Mouse (Mus musculus): ENCODE measurements around the gene Heatr5b. TPM values are rescaled to one million over a fixed set of nuclear protein-coding genes. Genes with fewer than 3 reads are reported as not detected.
"Not testable (repeated sequence)": the region's sequence is repeated elsewhere in the genome, so short reads cannot be mapped to it uniquely, and the experiment has no call there.

Heatr5b gene
- polyA plus RNA-seq, 1 experiment from 2014 or later: 12.7 TPM

DNA sequence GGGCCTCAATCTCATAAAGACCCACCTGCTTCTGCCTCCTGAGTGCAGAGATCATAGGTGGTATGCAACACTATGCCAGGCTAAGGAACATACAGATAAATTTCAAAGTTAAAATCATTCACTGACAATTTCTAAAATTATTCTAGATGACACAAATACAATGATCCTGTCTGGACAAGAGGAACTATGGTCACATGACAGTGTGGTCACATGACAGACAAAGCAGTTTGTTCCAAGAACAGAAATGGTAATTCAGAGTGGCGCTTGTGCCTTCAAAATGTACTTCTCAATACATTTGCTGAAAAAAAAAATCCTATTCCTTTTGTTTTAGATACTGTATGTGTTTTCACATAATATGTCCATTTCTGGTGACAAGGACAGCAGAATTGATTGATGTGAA, 37.9 kb downstream of the Heatr5b start:
- no peak overlapping the region for H3K4me2 ChIP-seq

DNA sequence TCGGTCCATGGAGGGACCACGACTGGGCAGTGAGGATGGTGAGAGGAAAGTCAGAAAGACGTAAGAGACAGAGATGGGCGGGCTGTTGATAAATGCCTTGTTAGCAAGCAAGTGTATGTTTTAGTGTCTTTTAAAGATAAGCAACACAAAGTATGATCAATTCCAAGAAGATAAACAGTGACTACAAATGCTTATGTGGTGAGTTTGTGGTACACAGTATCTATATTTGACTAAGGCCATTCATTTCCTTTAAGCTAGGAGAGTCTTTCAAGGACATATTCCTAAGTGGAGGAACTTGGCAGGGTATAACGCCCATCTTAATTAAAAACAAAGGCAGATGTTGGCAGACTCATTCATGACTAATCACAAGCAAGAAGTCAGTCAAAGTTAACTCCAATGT, 40.8 kb downstream of the Heatr5b start:
- 72% methylated on average over 5 of the region's 5 CpGs for WGBS
- Histone ChIP-seq H3K36me3 (peaks cover 18% of the 10 kb centered on the region; the same call in 1 of the 2 replicates), H3K27ac (no peak overlapping the region), H3K4me1 (no peaks in the 10 kb centered on the region), H3K27me3 (no peaks in the 10 kb centered on the region), H3K9me3 (no peaks in the 10 kb centered on the region), H3K4me2 (no peak overlapping the region), H3K4me3 (no peak overlapping the region), H3K9ac (no peak overlapping the region)
- no peak for ATAC-seq (ENCODE audit: borderline replicate concordance, extremely low read depth, low FRiP score, low TSS enrichment)

More for the DNA sequence above, 37.9 kb downstream of the Heatr5b start:
- 89% methylated on average over 1 of the region's 1 CpGs for WGBS
- H3K9me3 ChIP-seq: no peaks in the 10 kb centered on the region
- no peaks in the 10 kb centered on the region for H3K4me1 ChIP-seq
- H3K27me3 ChIP-seq: no peaks in the 10 kb centered on the region
- no peak overlapping the region for H3K4me3 ChIP-seq
- H3K9ac ChIP-seq: no peak overlapping the region
- no peak for ATAC-seq (ENCODE audit: borderline replicate concordance, extremely low read depth, low FRiP score, low TSS enrichment)
- H3K27ac ChIP-seq: no peak overlapping the region
- H3K36me3 ChIP-seq: peaks cover 24% of the 10 kb centered on the region

GRCm38 (mm10) chr17:78792122-78792521, 43.0 kb downstream of the Heatr5b start:
- Histone ChIP-seq H3K36me3 (peaks cover 21% of the 10 kb centered on the region; the same call in 1 of the 2 replicates), H3K27me3 (no peaks in the 10 kb centered on the region), H3K27ac (no peak overlapping the region), H3K9ac (no peak overlapping the region), H3K9me3 (no peaks in the 10 kb centered on the region), H3K4me2 (no peak overlapping the region), H3K4me3 (no peak overlapping the region), H3K4me1 (no peaks in the 10 kb centered on the region)
- ATAC-seq (ENCODE audit: borderline replicate concordance, extremely low read depth, low FRiP score, low TSS enrichment): no peak
- WGBS: 90% methylated on average over 3 of the region's 3 CpGs

GRCm38 (mm10) chr17:78791690-78792070, 43.5 kb downstream of the Heatr5b start:
- Histone ChIP-seq H3K36me3 (peaks cover 21% of the 10 kb centered on the region; the same call in 1 of the 2 replicates), H3K27me3 (no peaks in the 10 kb centered on the region), H3K4me1 (no peaks in the 10 kb centered on the region), H3K9me3 (no peaks in the 10 kb centered on the region), H3K4me3 (no peak overlapping the region), H3K4me2 (no peak overlapping the region), H3K9ac (no peak overlapping the region), H3K27ac (no peak overlapping the region)
- ATAC-seq (ENCODE audit: borderline replicate concordance, extremely low read depth, low FRiP score, low TSS enrichment): no peak
- WGBS: 89% methylated on average over 3 of the region's 3 CpGs

DNA sequence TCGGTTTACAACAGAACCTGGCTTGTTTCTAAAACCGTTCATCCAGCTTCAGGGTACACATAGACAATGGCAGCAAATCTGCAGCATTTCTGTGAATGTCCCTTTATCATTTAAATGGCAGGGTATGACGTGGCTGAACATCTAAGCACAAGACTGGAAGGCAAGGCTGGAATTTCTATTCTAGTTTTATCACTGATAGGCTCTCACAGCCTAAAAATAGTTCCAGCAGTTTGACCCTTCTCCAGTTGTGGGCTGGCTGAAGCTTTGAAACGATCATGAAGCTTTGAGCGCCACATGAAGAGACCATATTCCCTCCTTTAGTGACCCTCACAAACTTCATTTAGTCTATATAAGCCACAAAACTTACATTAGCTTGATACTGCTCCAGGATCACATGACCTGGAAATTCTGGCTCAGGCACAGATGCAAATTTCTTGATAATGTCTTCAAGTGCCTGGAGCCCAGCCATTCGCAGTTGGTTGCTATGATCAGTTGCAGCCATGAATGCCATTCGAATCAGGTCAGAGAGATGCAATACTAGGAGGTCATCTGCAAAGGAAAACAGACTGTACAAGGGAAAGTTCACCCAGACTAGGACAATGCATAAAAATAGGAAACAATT, 44.0 kb downstream of the Heatr5b start:
- no peak for ATAC-seq (ENCODE audit: borderline replicate concordance, extremely low read depth, low FRiP score, low TSS enrichment)
- H3K4me2 ChIP-seq: no peak overlapping the region
- H3K9me3 ChIP-seq: no peaks in the 10 kb centered on the region
- H3K27me3 ChIP-seq: no peaks in the 10 kb centered on the region
- H3K36me3 ChIP-seq: peaks cover 21% of the 10 kb centered on the region; the same call in 1 of the 2 replicates
- no peak overlapping the region for H3K27ac ChIP-seq
- no peak overlapping the region for H3K9ac ChIP-seq
- no peak overlapping the region for H3K4me3 ChIP-seq
- WGBS: 69% methylated on average over 7 of the region's 7 CpGs
- H3K4me1 ChIP-seq: no peaks in the 10 kb centered on the region

DNA sequence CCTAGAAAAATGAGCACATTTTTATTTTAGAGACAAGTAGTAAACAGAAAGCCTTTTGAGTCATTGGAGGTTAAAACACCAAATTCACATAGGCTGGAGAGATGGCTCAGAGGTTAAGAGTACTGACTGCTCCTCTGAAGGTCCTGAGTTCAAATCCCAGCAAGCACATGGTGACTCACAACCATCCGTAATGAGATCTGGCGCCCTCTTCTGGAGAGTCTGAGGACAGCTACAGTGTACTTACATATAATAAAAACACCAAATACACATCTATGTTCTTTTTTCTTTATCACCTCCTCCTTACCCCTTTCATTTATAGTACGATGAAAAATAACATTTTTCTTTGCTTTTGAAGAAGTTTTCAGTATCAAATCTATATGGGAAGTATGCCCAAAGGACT, 46.9 kb downstream of the Heatr5b start:
- H3K4me1 ChIP-seq; H3K4me2 ChIP-seq; H3K9me3 ChIP-seq; H3K4me3 ChIP-seq; ATAC-seq (ENCODE audit: borderline replicate concordance, extremely low read depth, low FRiP score, low TSS enrichment); H3K36me3 ChIP-seq; H3K27ac ChIP-seq; H3K27me3 ChIP-seq; H3K9ac ChIP-seq: not testable (repeated sequence)
- 75% methylated on average over 3 of the region's 3 CpGs for WGBS

DNA sequence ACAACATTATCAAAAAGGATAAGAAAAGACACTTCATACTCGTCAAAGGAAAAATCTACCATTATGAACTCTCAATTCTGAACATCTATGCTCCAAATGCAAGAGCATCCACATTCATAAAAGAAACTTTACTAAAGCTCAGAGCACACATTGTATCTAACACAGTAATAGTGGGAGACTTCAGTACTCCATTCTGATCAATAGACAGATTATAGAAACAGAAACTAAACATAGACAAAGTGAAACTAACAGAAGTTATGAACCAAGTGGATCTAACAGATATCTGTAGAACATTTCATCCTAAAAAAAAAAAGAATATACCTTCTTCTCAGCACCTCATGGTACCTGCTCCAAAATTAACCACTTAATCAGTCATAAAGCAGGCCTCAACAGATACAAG, 56.4 kb downstream of the Heatr5b start:
- no peak for ATAC-seq (ENCODE audit: borderline replicate concordance, extremely low read depth, low FRiP score, low TSS enrichment)
- Histone ChIP-seq H3K9ac (no peak overlapping the region), H3K9me3 (no peaks in the 10 kb centered on the region), H3K4me1 (no peaks in the 10 kb centered on the region), H3K4me3 (no peak overlapping the region), H3K4me2 (no peak overlapping the region), H3K27me3 (no peaks in the 10 kb centered on the region), H3K27ac (no peak overlapping the region), H3K36me3 (0 out of 2 replicates have a peak, but pooled peaks cover 5% of the 10 kb centered on the region)
- WGBS: 91% methylated on average over 1 of the region's 1 CpGs

- Histone ChIP-seq H3K27ac (no peak overlapping the region), H3K4me3 (no peak overlapping the region), H3K9me3 (no peaks in the 10 kb centered on the region), H3K9ac (no peak overlapping the region), H3K4me1 (no peaks in the 10 kb centered on the region), H3K27me3 (no peaks in the 10 kb centered on the region), H3K4me2 (no peak overlapping the region), H3K36me3 (peaks cover 8% of the 10 kb centered on the region)
- 67% methylated on average over 2 of the region's 2 CpGs for WGBS
- ATAC-seq (ENCODE audit: borderline replicate concordance, extremely low read depth, low FRiP score, low TSS enrichment): no peak
Observed at GRCm38 (mm10) chr17:78772317-78772716, 62.8 kb downstream of the Heatr5b start.

DNA sequence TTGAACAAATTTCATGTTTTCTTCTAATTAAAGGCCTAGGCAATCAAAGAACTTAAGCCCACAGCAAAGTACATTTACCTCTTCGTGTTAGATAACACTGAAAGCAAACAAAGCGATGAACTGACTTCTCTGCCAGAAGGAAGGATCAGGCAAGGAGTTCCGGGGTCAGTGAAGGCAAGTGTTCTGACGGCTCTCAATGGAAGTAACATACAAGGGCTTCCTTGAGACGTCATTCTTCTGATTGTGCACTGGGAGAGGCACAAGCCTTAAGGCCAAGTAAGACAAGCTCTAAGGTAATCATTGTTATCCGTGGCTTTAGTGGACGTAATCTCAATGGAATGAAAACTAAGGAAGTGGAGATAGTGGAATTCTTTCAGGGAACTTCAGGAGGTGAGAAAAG, 64.2 kb downstream of the Heatr5b start:
- peaks cover 15% of the 10 kb centered on the region for H3K36me3 ChIP-seq
- H3K27ac ChIP-seq: no peak overlapping the region
- no peak for ATAC-seq (ENCODE audit: borderline replicate concordance, extremely low read depth, low FRiP score, low TSS enrichment)
- 47% methylated on average over 7 of the region's 7 CpGs for WGBS
- no peaks in the 10 kb centered on the region for H3K27me3 ChIP-seq
- no peaks in the 10 kb centered on the region for H3K4me1 ChIP-seq
- H3K9ac ChIP-seq: no peak overlapping the region
- H3K9me3 ChIP-seq: no peaks in the 10 kb centered on the region
- H3K4me3 ChIP-seq: no peak overlapping the region
- H3K4me2 ChIP-seq: no peak overlapping the region

DNA sequence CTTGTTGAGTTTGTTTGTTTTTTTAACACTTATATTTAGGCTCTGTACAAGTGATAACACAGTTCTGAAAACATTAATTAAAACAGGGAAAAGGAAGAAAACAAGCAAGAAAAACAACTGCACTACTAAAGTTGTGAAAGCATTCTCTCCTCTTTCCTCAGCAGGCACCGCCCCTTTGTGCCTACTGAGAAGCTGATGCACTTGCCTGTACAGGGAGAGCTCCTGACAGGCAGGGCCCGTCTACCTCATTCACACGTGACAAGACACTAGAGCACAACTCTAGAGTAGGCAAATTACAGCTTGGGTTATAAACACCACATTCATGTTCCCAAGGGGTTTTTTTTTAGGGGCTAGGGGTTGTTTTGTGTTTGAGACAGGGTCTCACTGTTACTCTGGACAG, 65.8 kb downstream of the Heatr5b start:
- Histone ChIP-seq H3K4me2 (no peak overlapping the region), H3K4me1 (no peaks in the 10 kb centered on the region)
- ATAC-seq (ENCODE audit: borderline replicate concordance, extremely low read depth, low FRiP score, low TSS enrichment): no peak

GRCm38 (mm10) chr17:78768937-78769336, 66.2 kb downstream of the Heatr5b start:
- Histone ChIP-seq H3K9ac (no peak overlapping the region), H3K4me3 (no peak overlapping the region), H3K27me3 (no peaks in the 10 kb centered on the region), H3K4me2 (no peak overlapping the region), H3K27ac (no peak overlapping the region), H3K4me1 (no peaks in the 10 kb centered on the region), H3K36me3 (peaks cover 24% of the 10 kb centered on the region), H3K9me3 (no peaks in the 10 kb centered on the region)
- 53% methylated on average over 2 of the region's 2 CpGs for WGBS
- ATAC-seq (ENCODE audit: borderline replicate concordance, extremely low read depth, low FRiP score, low TSS enrichment): no peak

More for the DNA sequence above, 65.8 kb downstream of the Heatr5b start:
- Histone ChIP-seq H3K27me3 (no peaks in the 10 kb centered on the region), H3K4me3 (no peak overlapping the region), H3K36me3 (peaks cover 23% of the 10 kb centered on the region), H3K9ac (no peak overlapping the region), H3K9me3 (no peaks in the 10 kb centered on the region), H3K27ac (no peak overlapping the region)
- 79% methylated on average over 3 of the region's 3 CpGs for WGBS

- no peak overlapping the region for H3K9ac ChIP-seq
- H3K36me3 ChIP-seq: peaks cover 28% of the 10 kb centered on the region
- H3K4me2 ChIP-seq: no peak overlapping the region
- no peak overlapping the region for H3K4me3 ChIP-seq
- H3K4me1 ChIP-seq: no peaks in the 10 kb centered on the region
- H3K27me3 ChIP-seq: no peaks in the 10 kb centered on the region
- H3K9me3 ChIP-seq: no peaks in the 10 kb centered on the region
- WGBS: 64% methylated on average over 8 of the region's 8 CpGs
- H3K27ac ChIP-seq: no peak overlapping the region
- ATAC-seq (ENCODE audit: borderline replicate concordance, extremely low read depth, low FRiP score, low TSS enrichment): no peak
Observed at GRCm38 (mm10) chr17:78767546-78767945, 67.6 kb downstream of the Heatr5b start.

DNA sequence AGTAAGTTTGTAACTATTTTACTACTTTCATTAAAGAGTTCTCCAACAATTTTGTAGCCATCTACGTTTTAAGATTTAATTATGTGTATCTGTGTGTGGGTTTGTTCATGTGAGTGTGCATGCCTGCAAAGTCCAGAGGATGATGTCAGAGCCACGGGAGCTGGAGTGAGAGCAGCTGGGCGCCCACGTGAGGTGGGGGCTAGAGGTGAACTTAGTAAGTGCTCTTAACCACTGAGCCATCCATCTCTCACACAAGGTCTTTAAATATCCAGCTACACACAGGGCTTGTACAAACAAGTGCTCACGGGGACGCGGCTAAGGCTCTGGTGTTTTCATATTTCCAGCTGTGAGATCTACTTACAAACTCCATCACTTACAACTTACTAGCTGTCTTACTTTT, 69.1 kb downstream of the Heatr5b start:
- Histone ChIP-seq H3K27me3 (no peaks in the 10 kb centered on the region), H3K9me3 (no peaks in the 10 kb centered on the region), H3K4me3 (no peak overlapping the region), H3K4me1 (no peaks in the 10 kb centered on the region), H3K9ac (no peak overlapping the region), H3K27ac (no peak overlapping the region), H3K36me3 (peaks cover 33% of the 10 kb centered on the region), H3K4me2 (no peak overlapping the region)
- no peak for ATAC-seq (ENCODE audit: borderline replicate concordance, extremely low read depth, low FRiP score, low TSS enrichment)
- WGBS: 61% methylated on average over 7 of the region's 7 CpGs
